Mouse (Mus musculus) gastrocnemius, adult 8-10 months (tissue): ENCODE measurements around the gene Olfr1420. TPM values are rescaled to one million over a fixed set of nuclear protein-coding genes. Genes with fewer than 3 reads are reported as not detected.
"Not testable (repeated sequence)": the region's sequence is repeated elsewhere in the genome, so short reads cannot be mapped to it uniquely, and the experiment has no call there.

Experiments
- DNase-seq, 2 experiments: peaks; one replicate each; pipeline ENCODE4 v3.0.0; 2022; ENCODE audit warnings: low spot score in 2 of 2
- total RNA-seq, 4 experiments: library from RNA; stranded (reverse); gene quantifications; 2 replicates each; pipeline ENCODE4 v1.2.4; 2022

Olfr1420 gene
- total RNA-seq = not detected

- no peak for DNase-seq
These were observed at the start of gene Olfr1420 for GRCm38 (mm10) chr19:11886265-11886664. Gene Olfr1420 (plus strand): TSS chr19:11886565.

GRCm38 (mm10) chr19:11839119-11839518 is 47.2 kb upstream of the Olfr1420 start, which contains the start of gene Olfr1417:
Gene Olfr1417 (minus strand): TSS chr19:11839219.
- no peak for DNase-seq

DNA sequence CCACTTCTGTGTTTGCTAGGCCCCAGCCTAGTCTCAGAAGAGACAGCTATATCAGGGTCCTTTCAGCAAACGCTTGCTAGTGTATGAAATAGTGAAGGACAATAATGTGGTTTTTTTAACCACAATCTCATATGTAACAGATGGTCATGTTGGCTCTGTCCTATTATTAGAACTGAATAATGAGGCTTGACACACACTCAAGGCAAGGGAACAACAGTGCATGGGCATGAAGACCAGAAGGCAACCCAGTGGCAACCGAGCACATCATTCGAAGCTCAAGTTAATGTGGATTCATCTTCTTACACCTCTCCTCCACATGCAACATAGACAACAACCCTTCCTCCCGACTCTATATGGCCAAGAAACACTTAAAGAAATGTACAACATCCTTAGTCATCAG is 40.0 kb upstream of the Olfr1420 start:
- no peak for DNase-seq

- no peak for DNase-seq
These were observed 33.7 kb upstream of the Olfr1420 start for GRCm38 (mm10) chr19:11852652-11853051.

GRCm38 (mm10) chr19:11854821-11855220 is 31.5 kb upstream of the Olfr1420 start:
- no peak for DNase-seq

- no peak for DNase-seq
These were observed 29.9 kb upstream of the Olfr1420 start for GRCm38 (mm10) chr19:11856506-11856905.

DNA sequence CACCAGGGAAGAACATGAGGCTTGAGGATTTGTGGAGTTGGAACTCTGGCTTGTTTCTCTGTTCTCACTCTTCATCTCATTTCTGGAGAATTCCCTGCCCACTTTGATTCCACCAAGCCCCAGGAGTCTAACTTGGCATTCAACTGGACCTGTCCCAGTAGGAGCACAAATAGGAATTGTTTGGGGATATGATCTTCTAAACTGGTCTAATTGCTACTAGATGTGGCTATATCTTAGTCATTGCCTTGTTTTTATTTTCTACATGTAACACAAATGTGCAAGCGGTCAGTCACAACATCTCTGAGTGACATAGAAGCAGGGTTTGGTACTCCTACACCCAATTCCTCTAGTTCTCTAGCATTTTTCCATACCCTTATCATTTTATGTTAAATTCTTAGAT is 25.4 kb upstream of the Olfr1420 start, which contains the start of gene Olfr1418:
TSS of gene Olfr1418 (minus strand) at position 101 of the 400 bp plus-strand sequence.
- no peak for DNase-seq

GRCm38 (mm10) chr19:11867837-11868236 is 18.5 kb upstream of the Olfr1420 start:
- DNase-seq = no peak

GRCm38 (mm10) chr19:11875006-11875405 is 11.4 kb upstream of the Olfr1420 start, which contains the start of gene Olfr1419:
Gene Olfr1419 (minus strand): TSS chr19:11875106.
- no peak for DNase-seq

- not testable (repeated sequence) for DNase-seq
These were observed 8.0 kb upstream of the Olfr1420 start for GRCm38 (mm10) chr19:11878404-11878803.

GRCm38 (mm10) chr19:11911021-11911420 is 24.7 kb downstream of the Olfr1420 start:
- DNase-seq = no peak

- DNase-seq = peak; percentile 4 to 10
These were observed 25.2 kb downstream of the Olfr1420 start for GRCm38 (mm10) chr19:11911603-11912002.

GRCm38 (mm10) chr19:11912037-11912532 is 25.7 kb downstream of the Olfr1420 start, which contains the start of gene Patl1:
Gene Patl1 (plus strand): TSS chr19:11912399.
- DNase-seq = peak; percentile 95 to 98

GRCm38 (mm10) chr19:11912533-11913121 is 26.3 kb downstream of the Olfr1420 start:
- peak; percentile 47 to 58 for DNase-seq

- no peak for DNase-seq
These were observed 29.4 kb downstream of the Olfr1420 start for GRCm38 (mm10) chr19:11915804-11916203.

- no peak for DNase-seq
These were observed 35.7 kb downstream of the Olfr1420 start for GRCm38 (mm10) chr19:11922068-11922467.

DNA sequence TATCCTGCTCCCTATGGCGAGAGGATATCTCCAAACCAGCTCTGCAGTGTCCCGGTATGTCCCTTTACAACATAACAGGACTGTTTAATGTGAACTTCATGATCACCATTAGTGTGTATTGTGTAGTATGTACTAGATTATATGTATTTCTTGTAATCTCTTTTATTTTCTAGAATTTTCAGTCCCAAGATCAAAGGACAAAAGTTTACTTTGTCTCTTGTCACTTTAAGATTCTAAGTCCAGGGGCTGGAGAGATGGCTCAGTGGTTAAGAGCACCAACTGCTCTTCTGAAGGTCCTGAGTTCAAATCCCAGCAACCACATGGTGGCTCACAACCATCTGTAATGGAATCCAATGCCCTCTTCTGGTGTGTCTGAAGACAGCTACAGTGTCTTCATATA is 36.1 kb downstream of the Olfr1420 start:
- not testable (repeated sequence) for DNase-seq

- DNase-seq = no peak
These were observed 40.0 kb downstream of the Olfr1420 start for GRCm38 (mm10) chr19:11926380-11926779.

- DNase-seq = no peak
These were observed 41.8 kb downstream of the Olfr1420 start for GRCm38 (mm10) chr19:11928025-11928748.

DNA sequence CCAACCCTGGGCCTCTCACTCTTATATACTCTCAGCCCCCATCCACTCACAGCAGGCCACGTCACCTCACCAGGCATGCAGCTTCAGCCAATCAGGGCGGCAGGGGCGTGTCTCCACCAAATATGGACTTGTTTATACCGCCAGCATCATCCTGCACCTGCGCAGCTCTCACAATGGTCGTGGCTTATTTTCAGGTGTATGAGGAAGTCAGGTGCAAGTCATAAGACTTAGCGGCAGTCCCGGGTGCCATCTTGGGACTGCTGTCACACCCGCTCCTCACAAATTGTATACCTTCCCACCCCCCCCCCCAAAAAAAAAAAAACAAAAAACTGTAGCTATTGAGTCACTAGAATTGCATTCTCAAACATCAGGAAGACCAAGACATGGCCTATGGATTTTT is 60.1 kb downstream of the Olfr1420 start:
- DNase-seq = not testable (repeated sequence)
